Mouse (Mus musculus) c-Kit-positive CD71-negative TER-119-negative erythroid progenitor cells, embryonic 14.5 days (primary cell): ENCODE results near the gene Ranbp10.

ENCODE experiments used
- DNase-seq: peaks from one replicate; pipeline ENCODE4 v3.0.0-alpha.2; 2013; ENCODE audit warnings: low read depth

Gene Ranbp10

DNA sequence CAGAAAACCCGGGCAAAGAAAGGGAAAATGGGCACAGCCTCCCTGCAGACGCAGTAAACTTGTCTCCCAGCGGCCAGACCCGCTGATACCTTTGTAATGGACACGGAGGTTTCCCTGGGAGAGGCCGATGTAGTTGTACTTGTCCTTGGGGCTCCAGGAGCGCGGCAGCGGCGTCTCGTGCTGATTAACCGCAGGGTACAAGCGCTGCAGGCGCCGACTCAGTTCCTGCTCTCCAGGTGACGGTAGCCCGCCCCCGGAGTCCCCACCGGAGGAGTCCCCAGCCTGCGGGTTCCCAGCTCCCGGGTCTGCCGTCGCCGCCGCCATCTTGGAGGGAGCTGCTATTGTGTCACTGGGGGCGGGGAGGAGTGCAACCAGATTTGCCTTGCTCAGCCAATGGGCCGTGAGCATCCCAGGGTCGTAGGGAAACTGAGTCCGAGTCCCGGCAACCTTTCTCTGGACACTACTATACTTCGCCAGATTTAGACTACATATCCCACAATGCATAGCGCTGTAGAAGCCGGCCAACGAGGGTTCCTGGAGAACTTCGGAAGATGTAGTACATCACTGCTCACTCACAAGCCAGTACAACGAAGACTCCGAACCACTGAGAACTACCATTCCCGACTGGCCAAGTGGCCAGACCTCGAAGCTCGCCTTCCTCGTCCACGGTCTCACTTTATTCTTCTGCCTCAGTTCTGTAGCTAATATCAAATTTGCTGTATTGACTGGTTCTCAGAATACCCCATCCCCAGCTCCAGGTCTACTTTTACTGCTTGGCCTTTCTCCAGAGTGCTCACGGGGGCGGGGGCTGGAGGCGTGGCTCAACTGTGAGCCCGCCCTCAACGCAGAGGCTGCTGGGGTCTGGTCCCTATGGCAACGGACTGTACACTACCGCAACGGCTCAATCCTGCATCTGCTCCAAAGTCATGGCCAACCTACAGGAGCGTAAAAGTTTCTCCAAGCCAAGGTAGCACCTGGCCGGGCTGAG lies at the start of gene Ranbp10, which contains the start of gene Tsnaxip1:
Gene Ranbp10 (minus strand): TSS at position 490 of the 988 bp plus-strand sequence.
Gene Tsnaxip1 (plus strand): TSS at position 871 of the 988 bp plus-strand sequence.
- DNase-seq = peak; percentile 98

GRCm38 (mm10) chr8:105874301-105874700 lies 47.2 kb upstream of the Ranbp10 start:
- no peak for DNase-seq

DNA sequence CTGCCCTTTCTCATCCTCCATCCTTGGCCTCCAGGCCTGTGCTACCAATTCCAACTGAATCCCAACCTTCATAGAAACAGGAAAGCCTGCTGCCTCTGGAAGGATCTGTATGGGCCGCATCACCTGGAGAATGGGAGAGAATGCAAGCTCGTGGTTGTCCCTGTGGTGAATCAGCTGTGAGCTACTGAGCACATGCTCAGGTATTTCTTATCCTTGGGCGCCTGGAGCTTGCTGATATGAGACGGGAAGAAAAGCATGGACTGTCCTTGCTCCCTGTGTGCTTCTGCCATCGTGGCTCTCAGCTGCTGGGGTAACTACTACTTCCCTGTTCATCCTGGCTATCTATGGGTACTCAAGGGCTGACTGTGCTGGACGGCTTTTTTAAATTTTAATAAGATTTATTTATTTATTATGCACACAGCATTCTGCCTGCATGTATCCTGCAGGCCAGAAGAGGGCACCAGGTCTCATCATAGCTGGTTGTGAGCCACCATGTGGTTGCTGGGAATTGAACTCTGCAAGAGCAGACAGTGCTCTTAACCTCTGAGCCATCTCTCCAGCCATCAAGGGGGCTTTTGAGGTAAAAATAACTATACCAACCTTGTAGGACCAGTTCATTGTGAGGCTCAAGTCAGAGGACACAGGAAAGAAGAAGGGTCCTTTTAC lies 39.3 kb upstream of the Ranbp10 start:
- no peak for DNase-seq

DNA sequence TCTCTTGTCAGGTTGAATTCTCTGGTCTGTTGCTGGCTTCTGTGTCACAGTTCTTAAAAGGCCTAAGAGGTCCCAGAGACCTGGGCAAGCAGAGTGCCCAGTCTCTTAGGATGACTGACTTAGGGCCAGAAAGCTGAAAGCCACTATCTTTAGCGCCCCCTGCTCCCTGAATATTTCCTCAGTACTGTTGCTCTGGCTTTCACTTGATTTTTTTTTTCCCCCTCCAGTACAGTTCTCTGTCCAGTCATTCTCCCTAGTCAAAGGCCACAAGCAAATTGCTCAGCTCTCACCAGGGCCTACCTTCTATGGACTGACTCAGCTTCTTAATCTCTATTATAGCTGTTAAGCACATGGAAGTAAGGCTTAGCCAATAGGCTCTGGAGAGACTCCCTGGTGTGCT lies 34.8 kb upstream of the Ranbp10 start:
- DNase-seq = no peak

- peak; percentile 92 for DNase-seq
Measured at GRCm38 (mm10) chr8:105860143-105860981, 33.2 kb upstream of the Ranbp10 start, which contains the start of gene Nutf2. Nutf2 (plus strand) TSS chr8:105860580.

DNA sequence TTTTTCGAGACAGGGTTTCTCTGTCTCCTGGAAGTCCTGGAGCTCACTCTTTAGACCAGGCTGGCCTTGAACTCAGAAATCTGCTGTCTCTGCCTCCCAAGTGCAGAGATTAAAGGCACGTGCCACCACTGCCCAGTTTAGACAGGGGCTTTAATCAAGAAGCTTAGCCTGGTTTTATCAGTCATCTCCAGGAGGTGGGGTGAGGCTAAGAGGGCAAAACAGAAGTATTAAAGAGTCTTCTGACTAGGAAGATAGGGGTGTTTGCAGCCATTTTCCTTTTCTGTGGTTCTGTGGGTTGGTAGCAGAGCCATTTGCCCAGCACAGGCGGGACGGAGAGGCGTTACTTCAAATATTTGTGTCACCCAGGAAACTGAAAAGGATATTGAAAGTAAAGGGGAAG lies 32.2 kb upstream of the Ranbp10 start:
- DNase-seq = no peak

DNA sequence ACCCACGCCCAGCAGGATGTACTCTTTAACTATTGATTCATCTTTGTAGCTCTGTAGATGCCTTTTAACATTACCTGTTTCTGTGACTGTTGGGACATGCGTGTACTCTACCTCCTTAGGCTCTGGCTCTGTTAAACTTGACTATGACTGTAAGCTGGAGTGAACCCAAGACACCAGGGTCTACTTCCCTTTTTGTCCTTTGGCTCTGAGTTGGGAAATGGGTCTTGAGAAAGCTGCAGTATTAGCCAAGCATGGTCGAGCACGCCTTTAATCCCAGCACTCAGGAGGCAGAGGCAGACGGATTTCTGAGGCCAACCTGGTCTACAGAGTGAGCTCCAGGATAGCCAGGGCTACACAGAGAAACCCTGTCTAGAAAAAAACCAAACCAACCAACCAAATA lies 31.3 kb upstream of the Ranbp10 start:
- no peak for DNase-seq

DNA sequence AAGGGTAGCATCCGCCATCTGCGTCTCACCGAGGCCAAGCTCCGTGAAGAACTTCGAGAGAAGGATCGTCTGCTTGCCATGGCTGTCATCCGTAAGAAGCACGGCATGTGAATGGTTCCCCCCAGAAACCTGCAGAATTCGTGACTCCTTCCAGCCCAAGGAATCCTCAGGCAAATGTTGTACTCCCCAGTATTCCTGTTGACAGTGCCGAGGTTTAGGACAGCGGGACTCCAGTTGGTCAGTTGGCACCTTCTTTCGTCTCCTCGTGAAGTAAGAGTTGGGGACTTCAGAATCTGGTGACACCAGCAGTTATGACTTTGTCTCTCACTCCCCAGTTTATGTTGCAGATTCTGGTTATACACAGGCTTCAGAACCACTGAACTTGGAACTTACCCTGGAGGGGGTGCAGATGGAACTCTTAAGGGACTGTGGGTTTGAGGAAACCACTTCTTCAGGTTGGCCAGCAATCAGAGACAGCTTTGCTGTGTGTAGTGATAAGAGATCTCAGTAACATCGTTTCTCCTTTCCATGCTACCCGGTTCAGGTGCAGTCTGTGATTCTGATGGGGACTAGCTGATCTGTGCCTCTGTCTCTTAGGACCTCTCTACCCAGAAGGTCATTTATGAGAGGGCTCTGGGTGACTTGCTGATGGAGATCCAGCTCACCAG lies 29.2 kb upstream of the Ranbp10 start:
- no peak for DNase-seq

DNA sequence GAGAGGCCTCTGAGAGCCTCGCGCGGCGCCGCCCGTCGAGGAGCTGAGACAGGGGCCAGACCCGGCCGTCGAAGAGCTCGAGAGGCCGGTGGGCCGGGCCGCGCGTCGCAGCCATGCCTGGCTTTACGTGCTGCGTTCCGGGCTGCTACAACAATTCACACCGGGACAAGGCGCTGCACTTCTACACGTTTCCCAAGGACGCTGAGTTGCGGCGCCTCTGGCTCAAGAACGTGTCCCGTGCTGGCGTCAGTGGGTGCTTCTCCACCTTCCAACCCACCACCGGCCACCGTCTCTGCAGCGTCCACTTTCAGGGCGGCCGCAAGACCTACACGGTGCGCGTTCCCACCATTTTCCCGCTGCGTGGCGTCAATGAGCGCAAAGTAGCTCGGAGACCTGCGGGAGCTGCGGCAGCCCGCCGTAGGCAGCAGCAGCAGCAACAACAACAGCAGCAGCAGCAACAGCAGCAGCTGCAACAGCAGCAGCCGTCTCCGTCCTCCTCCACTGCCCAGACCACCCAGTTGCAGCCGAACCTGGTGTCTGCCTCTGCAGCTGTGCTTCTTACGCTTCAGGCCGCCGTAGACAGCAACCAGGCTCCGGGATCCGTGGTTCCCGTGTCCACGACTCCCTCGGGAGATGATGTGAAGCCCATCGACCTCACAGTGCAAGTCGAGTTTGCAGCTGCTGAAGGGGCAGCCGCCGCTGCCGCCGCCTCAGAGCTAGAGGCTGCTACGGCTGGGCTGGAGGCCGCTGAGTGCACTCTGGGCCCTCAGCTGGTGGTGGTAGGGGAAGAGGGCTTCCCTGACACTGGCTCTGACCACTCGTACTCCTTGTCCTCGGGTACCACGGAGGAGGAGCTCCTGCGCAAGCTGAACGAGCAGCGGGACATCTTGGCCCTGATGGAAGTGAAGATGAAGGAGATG lies 28.4 kb upstream of the Ranbp10 start:
- DNase-seq = no peak

DNA sequence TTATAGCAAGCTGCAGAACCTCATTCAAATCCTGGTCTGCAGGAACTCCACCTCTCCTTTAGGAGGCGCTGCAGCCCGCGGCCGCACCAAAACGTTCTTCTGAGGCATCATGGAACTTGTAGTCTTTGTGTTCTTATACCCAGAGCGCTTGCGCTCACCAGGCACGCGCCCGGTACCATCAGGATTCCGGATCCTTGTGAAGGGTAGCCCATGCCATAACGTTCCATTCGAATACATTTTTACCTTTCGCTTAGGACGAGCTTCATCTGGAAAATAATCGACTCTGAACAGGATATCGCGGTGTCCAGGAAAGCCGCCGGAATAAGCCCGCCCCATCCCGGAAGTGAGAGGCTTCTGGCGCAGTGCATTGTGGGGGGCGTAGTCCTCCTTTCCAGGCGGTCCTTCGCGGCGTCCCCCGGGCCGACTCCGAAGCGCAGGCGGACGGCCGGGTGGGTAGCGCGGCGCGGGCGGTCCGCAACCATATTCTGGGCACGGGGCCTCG lies 27.6 kb upstream of the Ranbp10 start, which contains the start of gene Thap11:
Gene Thap11 (plus strand): TSS at position 418 of the 502 bp plus-strand sequence.
- peak; percentile 87 for DNase-seq

DNA sequence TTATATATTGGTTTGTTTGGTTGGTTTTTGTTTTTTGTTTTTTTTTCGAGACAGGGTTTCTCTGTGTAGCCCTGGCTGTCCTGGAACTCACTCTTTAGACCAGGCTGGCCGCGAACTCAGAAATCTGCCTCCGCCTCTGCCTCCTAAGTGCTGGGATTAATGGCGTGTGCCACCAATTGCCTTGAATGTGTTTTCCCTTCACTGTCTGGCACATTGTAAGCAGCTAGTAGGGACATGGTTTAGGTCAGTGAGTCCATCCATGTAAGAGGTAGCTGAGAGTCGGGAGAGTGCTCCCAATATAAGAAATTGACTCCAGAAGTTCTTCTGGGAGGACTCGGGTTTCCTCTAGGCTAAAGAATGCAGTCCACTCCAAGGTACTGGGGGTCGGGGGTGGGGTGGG lies 27.2 kb upstream of the Ranbp10 start:
- DNase-seq = no peak

DNA sequence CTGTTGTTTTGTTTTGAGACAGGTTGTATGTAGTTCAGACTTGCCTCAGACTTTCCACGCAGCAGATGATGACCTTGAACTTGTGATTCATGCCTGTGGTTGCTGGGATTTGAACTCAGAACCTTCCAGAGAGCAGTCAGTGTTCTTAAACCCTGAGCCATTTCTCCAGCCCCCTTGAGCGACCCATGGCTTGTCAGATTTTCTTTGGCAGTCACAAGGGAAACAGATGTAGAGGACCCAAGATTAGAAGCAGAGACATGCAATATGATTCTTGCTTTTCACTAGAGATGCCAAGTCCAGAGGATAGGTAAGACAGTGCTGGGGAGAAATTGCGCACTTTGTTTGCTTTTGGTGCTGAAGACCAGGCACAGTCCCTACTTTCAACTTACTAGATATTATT lies 26.0 kb upstream of the Ranbp10 start, which contains the start of gene Cenpt:
Gene Cenpt (minus strand): TSS at position 101 of the 400 bp plus-strand sequence.
- no peak for DNase-seq

DNA sequence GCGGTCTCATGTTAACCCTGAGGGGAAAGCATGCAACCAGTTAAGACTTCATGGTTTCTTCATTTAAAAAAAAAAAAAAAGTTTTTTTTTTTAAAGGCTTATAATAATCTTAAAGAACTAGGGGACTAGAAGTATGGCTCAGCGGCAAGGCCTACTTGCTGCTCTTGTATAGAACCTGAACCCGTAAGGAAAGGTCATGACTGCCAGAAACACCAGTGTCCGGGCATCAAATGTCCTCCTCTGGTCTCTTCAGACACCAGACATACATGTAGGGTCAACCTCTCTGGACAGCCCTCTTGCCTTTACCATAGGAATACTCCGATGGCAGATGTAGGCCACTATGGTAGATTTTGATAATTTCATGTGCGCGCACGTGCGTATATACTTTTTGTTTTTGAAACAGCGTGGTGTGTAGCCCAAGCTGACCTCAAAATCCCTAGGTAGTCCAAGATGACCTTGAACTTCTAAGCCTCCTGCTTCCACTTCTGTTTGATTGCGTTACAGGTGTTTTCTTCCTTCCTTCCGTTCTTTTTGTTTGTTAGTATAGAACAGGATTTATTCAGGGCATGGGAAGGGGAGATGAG lies 25.1 kb upstream of the Ranbp10 start:
- DNase-seq = no peak

DNA sequence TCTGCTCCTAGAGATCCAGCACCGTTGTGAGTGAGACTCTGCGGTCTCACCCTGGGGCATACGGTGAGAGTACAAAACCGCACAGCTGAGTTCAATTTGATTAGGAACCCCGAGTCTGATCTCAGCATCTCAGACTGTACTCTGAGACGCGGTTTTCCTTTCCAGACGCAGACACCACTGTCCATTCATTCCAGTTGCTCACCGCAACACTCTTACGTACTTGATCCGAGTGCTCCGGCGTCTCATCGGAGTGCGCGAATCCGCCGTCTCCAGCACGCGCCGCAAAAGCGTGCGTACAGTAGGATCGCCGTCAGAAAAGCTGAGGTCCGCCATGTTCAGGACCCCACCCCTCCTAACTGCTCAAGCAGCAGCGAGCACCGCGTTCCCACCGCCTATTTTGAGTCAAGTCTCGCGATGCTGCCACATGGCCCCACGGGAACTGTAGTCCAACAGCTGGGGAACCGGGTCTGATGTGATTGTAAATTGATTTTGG lies 24.5 kb upstream of the Ranbp10 start:
- DNase-seq = peak; percentile 90

DNA sequence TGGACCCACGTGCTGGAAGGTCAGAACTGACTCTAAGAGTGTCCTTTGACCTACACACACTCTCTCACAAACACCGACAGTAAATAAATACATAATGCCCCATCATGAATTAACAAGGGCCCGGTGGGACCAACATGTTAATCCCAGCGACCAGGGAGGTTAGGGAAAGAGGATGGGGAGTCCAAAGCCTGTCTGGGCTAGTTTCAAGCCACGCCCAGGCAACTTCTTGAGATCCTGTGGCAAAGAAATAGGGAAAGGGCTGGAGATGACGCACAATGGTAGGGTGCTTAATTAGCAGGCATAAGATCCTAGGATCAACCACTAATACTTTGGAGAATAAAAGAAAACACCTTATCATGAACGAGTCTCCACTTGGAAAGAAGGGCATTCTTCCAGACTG lies 23.5 kb upstream of the Ranbp10 start:
- DNase-seq = no peak

DNA sequence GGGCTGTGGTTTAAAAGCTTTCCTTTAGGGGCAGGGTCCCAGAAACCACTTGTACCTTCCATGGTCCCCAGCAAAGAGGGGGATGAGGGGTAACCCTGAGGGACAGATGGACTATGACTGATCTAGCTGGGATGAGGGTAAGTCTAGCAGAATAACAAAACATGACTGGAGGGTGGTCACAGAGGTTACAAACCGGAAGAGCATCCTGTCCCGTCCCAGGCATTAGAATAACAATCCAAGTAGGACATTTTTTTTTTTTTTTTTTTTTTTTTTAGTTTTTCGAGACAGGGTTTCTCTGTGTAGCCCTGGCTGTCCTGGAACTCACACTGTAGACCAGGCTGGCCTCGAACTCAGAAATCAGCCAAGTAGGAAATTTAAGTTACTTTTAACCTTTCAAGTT lies 22.9 kb upstream of the Ranbp10 start:
- no peak for DNase-seq

GRCm38 (mm10) chr8:105846678-105847077 lies 19.5 kb upstream of the Ranbp10 start:
- no peak for DNase-seq

- DNase-seq = no peak
Measured at GRCm38 (mm10) chr8:105839209-105839608, 12.1 kb upstream of the Ranbp10 start.

- no peak for DNase-seq
Measured at GRCm38 (mm10) chr8:105836991-105837390, 9.8 kb upstream of the Ranbp10 start.
